Mouse (Mus musculus): Measurements from ENCODE around the gene Fam98a. TPM values are rescaled to one million over a fixed set of nuclear protein-coding genes. Genes with fewer than 3 reads are reported as not detected.

The Fam98a gene
- total and polyA plus RNA-seq, 2 experiments = 7.6 to 11.8 TPM

DNA sequence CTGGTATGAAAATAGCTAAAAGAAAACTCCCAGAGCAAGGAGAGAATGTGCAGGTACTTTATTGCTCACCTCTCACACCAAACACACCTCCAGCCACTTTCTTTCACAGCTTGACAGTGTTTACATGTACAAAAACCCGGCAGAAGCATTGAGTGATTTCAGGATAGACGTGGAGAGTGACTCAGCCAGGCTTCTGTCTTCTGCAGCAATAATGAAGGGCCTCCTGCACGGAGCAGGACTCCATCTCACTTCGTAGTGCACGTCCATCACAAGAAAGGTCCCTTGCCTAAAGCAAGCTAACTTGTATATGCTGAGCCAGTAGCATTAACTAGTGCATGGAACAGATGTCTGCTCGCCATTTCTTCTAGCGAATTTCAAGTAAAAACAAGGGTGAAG is 14.7 kb downstream of the Fam98a start:
- Histone ChIP-seq H3K36me3 (ENCODE audit: control insufficient read depth, insufficient read depth, low read length) (peaks cover 16% of the 10 kb centered on the region), H3K4me1 (ENCODE audit: control insufficient read depth, insufficient read depth, low read length) (peaks cover 6% of the 10 kb centered on the region), H3K4me3 (ENCODE audit: insufficient read depth, low read depth, low read length) (no peak overlapping the region), H3K27me3 (ENCODE audit: control insufficient read depth, insufficient read depth, low read length) (no peaks in the 10 kb centered on the region), H3K9ac (ENCODE audit: low read depth, low read length) (no peak overlapping the region), H3K79me2 (ENCODE audit: control insufficient read depth, insufficient read depth, low read length) (no peaks in the 10 kb centered on the region), H3K27ac (replicated peaks; ENCODE audit: insufficient read depth, low read depth, low read length) (no peak overlapping the region)
- DNase-seq (ENCODE audit: extremely low read depth, low read depth, low spot score) = no peak
- no peak for TF ChIP-seq CTCF (IDR thresholded peaks at IDR 0.05; ENCODE audit: low read depth, low read length)
- no peak for TF ChIP-seq POLR2A (IDR thresholded peaks at IDR 0.05; ENCODE audit: extremely low read depth, insufficient read depth, low read length)
- 85% methylated on average over 7 of the region's 7 CpGs for WGBS

DNA sequence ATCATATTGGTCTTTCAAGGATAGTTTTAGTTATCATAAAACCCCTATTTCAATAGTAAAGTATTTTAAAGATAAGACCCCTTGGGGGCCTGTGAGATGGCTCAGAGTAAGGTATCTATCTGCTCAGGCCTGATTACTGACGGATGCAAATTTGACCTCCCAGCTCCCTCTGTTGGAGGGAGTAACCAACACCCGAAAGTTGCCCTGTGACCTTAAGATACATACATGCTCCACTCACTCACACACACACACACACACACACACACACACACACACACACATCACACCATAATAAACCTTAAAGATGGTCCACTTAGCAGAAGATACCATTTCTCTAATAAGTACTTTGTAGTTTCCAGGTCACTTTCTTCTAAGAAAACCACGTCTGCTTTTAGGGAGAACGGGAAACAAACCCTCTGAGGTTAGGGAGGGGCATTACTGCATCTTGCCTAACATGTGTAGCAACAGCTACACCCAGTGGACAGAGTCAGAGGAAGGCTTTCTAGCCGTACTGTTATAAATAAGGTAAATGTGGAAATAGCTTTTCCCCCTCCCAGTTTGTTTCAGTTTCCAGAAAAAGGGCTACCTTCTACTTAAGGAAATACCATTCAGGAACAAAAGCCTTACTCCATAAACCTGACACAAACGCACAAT is 15.2 kb downstream of the Fam98a start:
- no peaks in the 10 kb centered on the region for H3K79me2 ChIP-seq (ENCODE audit: control insufficient read depth, insufficient read depth, low read length)
- 70% methylated on average over 6 of the region's 6 CpGs for WGBS
- peak; percentile 30 for TF ChIP-seq CTCF (IDR thresholded peaks at IDR 0.05; ENCODE audit: low read depth, low read length)
- TF ChIP-seq POLR2A (IDR thresholded peaks at IDR 0.05; ENCODE audit: extremely low read depth, insufficient read depth, low read length) = no peak
- DNase-seq (ENCODE audit: extremely low read depth, low read depth, low spot score) = no peak
- no peak overlapping the region for H3K27ac ChIP-seq (replicated peaks; ENCODE audit: insufficient read depth, low read depth, low read length)
- no peaks in the 10 kb centered on the region for H3K27me3 ChIP-seq (ENCODE audit: control insufficient read depth, insufficient read depth, low read length)
- peaks cover 6% of the 10 kb centered on the region for H3K4me1 ChIP-seq (ENCODE audit: control insufficient read depth, insufficient read depth, low read length)
- H3K9ac ChIP-seq (ENCODE audit: low read depth, low read length) = no peak overlapping the region
- no peak overlapping the region for H3K4me3 ChIP-seq (ENCODE audit: insufficient read depth, low read depth, low read length)
- H3K36me3 ChIP-seq (ENCODE audit: control insufficient read depth, insufficient read depth, low read length) = peaks cover 16% of the 10 kb centered on the region

DNA sequence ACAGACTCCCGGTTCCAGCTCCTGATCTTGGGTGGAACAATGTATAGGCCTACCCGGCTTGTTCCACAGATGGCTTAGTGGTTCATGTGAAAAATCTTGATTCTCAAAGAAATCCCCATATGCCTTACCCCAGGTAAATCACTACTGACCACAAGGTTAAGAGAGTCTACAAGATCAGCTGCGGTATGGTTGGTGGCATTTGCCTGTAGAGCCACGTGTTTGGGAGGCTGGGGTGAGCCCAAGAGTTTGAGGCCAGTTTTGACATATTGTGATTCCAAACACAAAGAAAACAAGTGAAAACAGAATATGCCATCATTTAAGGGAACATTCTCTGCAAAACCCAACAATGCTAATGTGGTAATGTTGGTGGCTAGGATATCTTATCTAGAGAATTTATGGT is 16.1 kb downstream of the Fam98a start:
- Histone ChIP-seq H3K9ac (ENCODE audit: low read depth, low read length) (no peak overlapping the region), H3K27me3 (ENCODE audit: control insufficient read depth, insufficient read depth, low read length) (no peaks in the 10 kb centered on the region), H3K4me1 (ENCODE audit: control insufficient read depth, insufficient read depth, low read length) (peaks cover 6% of the 10 kb centered on the region), H3K27ac (replicated peaks; ENCODE audit: insufficient read depth, low read depth, low read length) (no peak overlapping the region), H3K79me2 (ENCODE audit: control insufficient read depth, insufficient read depth, low read length) (no peaks in the 10 kb centered on the region), H3K36me3 (ENCODE audit: control insufficient read depth, insufficient read depth, low read length) (peaks cover 16% of the 10 kb centered on the region), H3K4me3 (ENCODE audit: insufficient read depth, low read depth, low read length) (no peak overlapping the region)
- DNase-seq (ENCODE audit: extremely low read depth, low read depth, low spot score) = no peak
- WGBS = 97% methylated on average over 4 of the region's 4 CpGs
- no peak for TF ChIP-seq CTCF (IDR thresholded peaks at IDR 0.05; ENCODE audit: low read depth, low read length)
- TF ChIP-seq POLR2A (IDR thresholded peaks at IDR 0.05; ENCODE audit: extremely low read depth, insufficient read depth, low read length) = no peak

DNA sequence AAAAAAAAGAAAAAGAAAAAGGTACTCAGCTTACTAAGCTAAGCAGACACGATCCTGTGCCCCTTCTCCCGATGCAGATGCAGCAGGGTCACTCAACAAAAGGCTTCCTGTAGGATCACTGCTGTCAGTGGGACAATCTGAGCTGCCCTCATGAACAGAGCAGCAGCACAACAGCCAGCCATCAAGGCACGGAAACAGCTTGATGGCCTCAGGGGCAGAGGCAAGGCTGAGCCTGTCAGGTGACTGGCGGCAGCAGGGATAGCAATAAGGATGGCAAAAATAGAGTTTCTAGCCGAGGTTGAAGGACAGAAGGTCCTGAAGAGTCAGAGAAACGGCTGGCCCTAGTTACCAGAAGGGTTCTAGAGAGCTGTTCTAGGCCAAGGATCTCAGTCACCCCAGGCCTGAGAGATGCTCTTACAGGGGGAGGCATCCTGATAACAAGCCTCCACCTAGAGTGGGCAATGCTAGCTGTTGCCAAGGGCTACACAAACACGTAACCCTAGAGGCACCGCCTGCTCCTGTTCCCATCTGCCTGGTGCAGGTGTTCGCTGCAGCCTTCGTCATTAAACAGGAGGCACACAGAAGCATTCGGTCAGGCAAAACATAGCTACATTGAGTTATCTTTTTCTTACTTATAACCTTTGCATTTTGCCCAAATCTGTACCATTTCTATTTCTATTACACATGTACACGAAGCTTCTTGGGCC is 17.3 kb downstream of the Fam98a start:
- 86% methylated on average over 12 of the region's 12 CpGs for WGBS
- H3K79me2 ChIP-seq (ENCODE audit: control insufficient read depth, insufficient read depth, low read length) = no peaks in the 10 kb centered on the region
- H3K9ac ChIP-seq (ENCODE audit: low read depth, low read length) = no peak overlapping the region
- no peak overlapping the region for H3K27ac ChIP-seq (replicated peaks; ENCODE audit: insufficient read depth, low read depth, low read length)
- TF ChIP-seq CTCF (IDR thresholded peaks at IDR 0.05; ENCODE audit: low read depth, low read length) = no peak
- TF ChIP-seq POLR2A (IDR thresholded peaks at IDR 0.05; ENCODE audit: extremely low read depth, insufficient read depth, low read length) = no peak
- peaks cover 16% of the 10 kb centered on the region for H3K36me3 ChIP-seq (ENCODE audit: control insufficient read depth, insufficient read depth, low read length)
- H3K27me3 ChIP-seq (ENCODE audit: control insufficient read depth, insufficient read depth, low read length) = no peaks in the 10 kb centered on the region
- no peak for DNase-seq (ENCODE audit: extremely low read depth, low read depth, low spot score)
- peaks cover 4% of the 10 kb centered on the region for H3K4me1 ChIP-seq (ENCODE audit: control insufficient read depth, insufficient read depth, low read length)
- H3K4me3 ChIP-seq (ENCODE audit: insufficient read depth, low read depth, low read length) = no peak overlapping the region

DNA sequence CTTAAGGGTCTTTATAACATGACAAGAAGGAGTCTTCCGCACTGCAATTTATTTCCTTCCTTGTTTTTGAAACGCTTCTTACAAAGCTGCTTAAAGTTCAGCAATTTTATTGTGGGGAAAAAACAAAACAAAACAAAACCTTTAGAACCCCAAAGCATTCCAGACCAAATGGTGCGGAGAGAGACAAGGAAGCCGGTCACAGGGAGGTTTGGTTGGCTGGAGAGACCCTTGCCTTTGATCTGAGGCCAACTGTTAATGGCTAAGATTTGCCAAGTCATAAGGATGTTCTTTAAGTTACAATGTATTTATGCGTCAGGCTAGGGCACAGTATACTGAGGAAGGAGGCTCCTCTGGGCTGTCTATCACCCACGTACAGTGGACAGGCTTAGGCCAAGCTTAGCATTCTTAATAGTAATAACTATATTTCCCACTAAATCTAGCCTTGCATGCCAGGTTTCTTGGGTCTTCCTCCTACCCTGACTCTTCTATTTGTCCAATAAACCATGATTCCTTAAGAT is 19.2 kb downstream of the Fam98a start:
- TF ChIP-seq POLR2A (IDR thresholded peaks at IDR 0.05; ENCODE audit: extremely low read depth, insufficient read depth, low read length) = no peak
- no peak for TF ChIP-seq CTCF (IDR thresholded peaks at IDR 0.05; ENCODE audit: low read depth, low read length)
- 95% methylated on average over 6 of the region's 6 CpGs for WGBS
- H3K36me3 ChIP-seq (ENCODE audit: control insufficient read depth, insufficient read depth, low read length) = peaks cover 11% of the 10 kb centered on the region

More for the DNA sequence above, 19.2 kb downstream of the Fam98a start:
- Histone ChIP-seq H3K9ac (ENCODE audit: low read depth, low read length) (no peak overlapping the region), H3K27ac (replicated peaks; ENCODE audit: insufficient read depth, low read depth, low read length) (no peak overlapping the region), H3K4me3 (ENCODE audit: insufficient read depth, low read depth, low read length) (no peak overlapping the region), H3K79me2 (ENCODE audit: control insufficient read depth, insufficient read depth, low read length) (no peaks in the 10 kb centered on the region), H3K27me3 (ENCODE audit: control insufficient read depth, insufficient read depth, low read length) (no peaks in the 10 kb centered on the region), H3K4me1 (ENCODE audit: control insufficient read depth, insufficient read depth, low read length) (no peaks in the 10 kb centered on the region)
- no peak for DNase-seq (ENCODE audit: extremely low read depth, low read depth, low spot score)
